Mouse (Mus musculus) bone marrow macrophage, adult 2 months (primary cell): Measurements from ENCODE around the gene St3gal3.

Source experiments
- CTCF ChIP-seq: IDR thresholded peaks from 2 replicates; pipeline ENCODE4 v1.5.1; 2012; ENCODE audit warnings: low read depth, mild to moderate bottlenecking, low read length, moderate library complexity
- POLR2A ChIP-seq: IDR thresholded peaks from 2 replicates; pipeline ENCODE4 v1.6.1; 2012; ENCODE audit warnings: mild to moderate bottlenecking, low read depth, low read length, borderline replicate concordance

DNA sequence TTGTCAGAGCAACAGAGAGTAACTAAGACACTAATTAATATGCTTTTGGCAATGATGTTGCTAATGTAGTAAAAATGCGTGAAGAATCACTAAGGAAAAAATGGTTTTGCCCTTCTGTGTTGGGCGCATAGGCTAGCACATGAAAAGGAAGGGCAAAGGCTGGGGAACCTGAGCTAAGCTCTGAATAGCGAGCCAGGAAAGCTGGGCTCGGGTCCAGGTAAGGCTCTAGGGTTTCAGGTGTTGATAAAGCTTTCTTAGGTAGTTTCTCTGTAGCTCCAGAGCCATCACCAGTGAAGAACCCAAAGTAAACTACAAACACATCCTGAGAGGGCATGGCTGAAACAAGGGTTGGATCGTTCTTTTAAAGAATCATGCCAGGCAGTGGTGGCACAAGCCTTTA, 6.8 kb upstream of the St3gal3 start:
- no peak for TF ChIP-seq CTCF
- no peak for TF ChIP-seq POLR2A
